Mouse (Mus musculus) ES-Bruce4 (cell line): ENCODE data around the gene Ipmk.
"Not testable (repeated sequence)": the region's sequence is repeated elsewhere in the genome, so short reads cannot be mapped to it uniquely, and the experiment has no call there.

Experiments used
- CTCF ChIP-seq: IDR thresholded peaks from one replicate; pipeline ENCODE4 v1.8.1; 2011; ENCODE audit warnings: low read depth, low read length
- EP300 ChIP-seq: IDR thresholded peaks from 2 replicates; pipeline ENCODE4 v1.6.1; 2011; ENCODE audit warnings: low read depth, low read length; ENCODE audit not compliant: insufficient read depth
- POLR2A ChIP-seq: IDR thresholded peaks from one replicate; pipeline ENCODE4 v1.8.1; 2011; ENCODE audit warnings: low read length; ENCODE audit not compliant: insufficient read depth

- not testable (repeated sequence) for TF ChIP-seq CTCF, POLR2A
- TF ChIP-seq EP300 = 0 out of 2 replicates have a peak, but pooled peaks have one; percentile 8
Measured at GRCm38 (mm10) chr10:71462371-71462770, 114.8 kb downstream of the Ipmk start.
